Mouse (Mus musculus) forebrain, embryonic 11.5 days (tissue): ENCODE results near the gene Prkcg. TPM values are rescaled to one million over a fixed set of nuclear protein-coding genes. Genes with fewer than 3 reads are reported as not detected.
A peak's percentile ranks its signal among the peaks of the same experiment; 100 is the strongest.

Source experiments
- ATAC-seq: fragments of 200-750 bp; cut with Nextera tagmentation; replicated peaks from 2 replicates; pipeline ENCODE4 v1.8.0; 2017; ENCODE audit warnings: moderate TSS enrichment; ENCODE audit not compliant: low FRiP score
- DNase-seq: peaks from one replicate; pipeline ENCODE4 v3.0.0-alpha.2; 2017; ENCODE audit warnings: low spot score
- H3K27ac ChIP-seq: fragments of 300-500 bp; sonication (generic); 2 replicates; pipeline ENCODE4 v1.5.1; 2014; ENCODE audit warnings: low read depth, low read length
- H3K27me3 ChIP-seq: fragments of 300-500 bp; sonication (generic); 2 replicates; pipeline ENCODE4 v1.6.1; 2014; ENCODE audit warnings: mild to moderate bottlenecking, low read length, mixed read lengths; ENCODE audit not compliant: control insufficient read depth, insufficient read depth
- H3K36me3 ChIP-seq: fragments of 300-500 bp; sonication (generic); 2 replicates; pipeline ENCODE4 v1.6.1; 2014; ENCODE audit warnings: mild to moderate bottlenecking, low read length, moderate library complexity, mixed read lengths; ENCODE audit not compliant: control insufficient read depth, insufficient read depth
- H3K4me1 ChIP-seq: fragments of 300-500 bp; sonication (generic); replicated peaks from 2 replicates; pipeline ENCODE4 v1.6.1; 2014; ENCODE audit warnings: low read length, mixed read lengths; ENCODE audit not compliant: control insufficient read depth, insufficient read depth
- H3K4me2 ChIP-seq: fragments of 300-500 bp; sonication (generic); 2 replicates; pipeline ENCODE4 v1.6.1; 2014; ENCODE audit warnings: low read depth, mild to moderate bottlenecking, low read length, moderate library complexity, mixed read lengths; ENCODE audit not compliant: severe bottlenecking
- H3K4me3 ChIP-seq: fragments of 300-500 bp; sonication (generic); 2 replicates; pipeline ENCODE4 v1.5.1; 2014; ENCODE audit warnings: low read depth, low read length
- H3K9ac ChIP-seq: fragments of 300-500 bp; sonication (generic); 2 replicates; pipeline ENCODE4 v1.6.1; 2014; ENCODE audit warnings: low read length
- H3K9me3 ChIP-seq: fragments of 300-500 bp; sonication (generic); 2 replicates; pipeline ENCODE4 v1.6.1; 2016; ENCODE audit warnings: low read length, mixed read lengths; ENCODE audit not compliant: control insufficient read depth
- WGBS: fragments of 180-500 bp; shearing (Covaris S2); extraction: QIAGEN DNeasy Blood & Tissue Kit; methylation state at CpG from one replicate; pipeline ENCODE4 v1.1.7; 2014; 5-methylcytosine and 5-hydroxymethylcytosine counted together
- polyA plus RNA-seq: library from polyadenylated mRNA; unstranded; fragments of >200 nt; fragmentation: Nextera tagmentation; extraction: Ambion mirVana; gene quantifications from 2 replicates; pipeline ENCODE4 v1.2.1, GENCODE M21; 2014

Prkcg gene
- polyA plus RNA-seq, 1 experiment from 2014 or later = 0.99 TPM

DNA sequence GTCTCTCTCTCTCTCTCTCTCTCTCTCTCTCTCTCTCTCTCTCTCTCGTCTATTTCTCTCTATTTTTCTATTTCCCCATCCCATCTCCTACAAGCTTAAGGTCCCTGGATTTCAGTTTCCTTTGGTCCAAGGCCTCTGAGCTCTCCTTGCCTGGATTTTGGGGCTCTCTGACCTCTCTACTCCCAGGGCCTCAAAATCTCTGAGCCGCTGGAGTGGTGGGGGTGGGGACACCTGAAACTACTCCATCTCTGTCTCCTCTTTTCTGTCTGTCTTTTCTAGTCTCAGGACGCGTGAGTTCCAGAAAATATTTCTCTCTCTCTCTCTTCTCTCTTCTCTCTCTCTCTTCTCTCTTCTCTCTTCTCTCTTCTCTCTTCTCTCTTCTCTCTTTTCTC is 43.2 kb downstream of the Prkcg start:
- Histone ChIP-seq H3K4me1 (peaks cover 6% of the 10 kb centered on the region; the same call in 1 of the 2 replicates), H3K4me2 (peak overlapping the region; percentile 60), H3K36me3 (no peaks in the 10 kb centered on the region), H3K9ac (peak overlapping the region; percentile 83), H3K27me3 (no peaks in the 10 kb centered on the region; the same call in 1 of the 2 replicates), H3K27ac (peak overlapping the region; percentile 84), H3K9me3 (no peaks in the 10 kb centered on the region), H3K4me3 (peak overlapping the region; percentile 80)
- peak; percentile 11; the same call in 1 of the 2 replicates for ATAC-seq
- DNase-seq = no peak
- WGBS = 0% methylated on average over 3 of the region's 4 CpGs

DNA sequence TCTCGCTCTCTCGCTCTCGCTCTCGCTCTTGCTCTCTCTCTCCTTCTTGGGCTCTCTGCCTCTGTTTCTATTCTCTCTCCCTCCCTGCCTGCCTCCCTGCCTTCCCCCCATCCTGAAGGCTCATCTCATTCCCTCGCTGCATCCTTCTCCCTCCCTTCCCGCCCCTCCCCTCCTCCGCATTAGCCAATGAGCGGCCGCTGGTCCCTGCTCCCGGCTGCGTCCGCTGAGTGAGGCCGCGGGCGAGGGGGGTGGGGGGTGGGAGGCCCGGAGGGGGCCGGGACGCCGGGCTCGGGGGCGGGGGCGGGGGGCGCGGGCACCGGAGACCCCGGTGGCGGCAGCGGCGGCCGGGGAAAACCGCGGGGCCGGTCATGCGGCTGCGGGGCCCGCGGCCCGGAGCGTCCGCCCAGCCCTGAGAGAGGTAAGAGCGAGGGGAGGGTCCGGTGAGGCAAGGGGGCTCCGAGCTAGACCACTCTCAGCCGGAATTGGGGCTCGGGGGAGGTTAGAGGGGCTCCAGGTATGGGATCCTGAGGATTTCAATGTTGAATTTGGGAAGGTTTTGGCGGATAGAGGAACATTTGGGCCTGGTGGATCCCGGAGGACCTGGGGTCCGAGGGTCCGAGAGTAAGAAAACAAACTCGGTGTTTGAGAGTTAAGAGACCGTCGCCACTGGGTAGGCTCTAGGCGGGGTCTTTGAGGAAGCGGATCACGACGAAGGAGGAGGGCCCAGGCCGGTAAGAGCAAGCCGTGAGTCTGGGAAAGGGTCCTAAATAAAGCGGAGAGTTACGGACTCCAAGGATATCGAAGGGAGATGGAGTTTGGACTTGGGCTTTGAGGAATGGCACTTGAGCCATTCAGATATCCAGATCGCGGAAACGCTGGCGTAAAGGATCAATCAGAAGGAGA is 43.9 kb downstream of the Prkcg start, which contains the start of gene Cacng7:
Gene Cacng7 (plus strand): TSS at position 337 of the 903 bp plus-strand sequence.
- Histone ChIP-seq H3K27me3 (no peaks in the 10 kb centered on the region; the same call in 1 of the 2 replicates), H3K4me2 (peak within 1 kb of the TSS; percentile 60), H3K36me3 (no peaks in the 10 kb centered on the region), H3K4me3 (peak within 1 kb of the TSS; percentile 80), H3K9ac (peak within 1 kb of the TSS; percentile 83), H3K4me1 (peaks cover 6% of the 10 kb centered on the region; the same call in 1 of the 2 replicates), H3K9me3 (no peaks in the 10 kb centered on the region), H3K27ac (peak within 1 kb of the TSS; percentile 84)
- peak; percentile 90 for DNase-seq
- under 1% methylated on average over 51 of the region's 65 CpGs for WGBS
- ATAC-seq = peak; percentile 81

DNA sequence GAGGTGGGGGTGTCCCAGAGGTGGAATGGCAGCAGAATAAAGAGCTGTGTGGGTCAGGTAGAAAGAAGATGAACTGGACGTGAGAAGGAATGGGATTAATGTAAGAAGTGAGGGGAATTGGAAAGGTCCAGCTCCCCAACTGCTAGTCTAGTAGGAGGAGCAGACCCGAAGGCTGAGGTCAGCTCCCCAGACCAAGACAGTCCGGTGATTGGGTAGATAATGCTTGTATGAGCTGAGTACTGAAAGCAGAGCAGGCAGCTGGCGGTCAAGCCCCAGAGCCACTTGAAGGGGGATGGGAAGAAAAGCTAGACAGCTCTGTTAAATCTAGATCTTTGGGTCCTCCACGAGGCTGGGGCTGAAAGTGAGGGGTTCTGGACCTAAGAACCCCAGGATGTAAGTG is 44.6 kb downstream of the Prkcg start:
- Histone ChIP-seq H3K9ac (peak overlapping the region; percentile 83), H3K27ac (no peak overlapping the region), H3K9me3 (no peaks in the 10 kb centered on the region), H3K4me3 (peak overlapping the region; percentile 80), H3K36me3 (no peaks in the 10 kb centered on the region), H3K4me1 (peaks cover 6% of the 10 kb centered on the region; the same call in 1 of the 2 replicates), H3K4me2 (peak overlapping the region; percentile 60), H3K27me3 (no peaks in the 10 kb centered on the region; the same call in 1 of the 2 replicates)
- DNase-seq (peak; percentile 59), ATAC-seq (no peak)
- WGBS = 6% methylated on average over 5 of the region's 5 CpGs

DNA sequence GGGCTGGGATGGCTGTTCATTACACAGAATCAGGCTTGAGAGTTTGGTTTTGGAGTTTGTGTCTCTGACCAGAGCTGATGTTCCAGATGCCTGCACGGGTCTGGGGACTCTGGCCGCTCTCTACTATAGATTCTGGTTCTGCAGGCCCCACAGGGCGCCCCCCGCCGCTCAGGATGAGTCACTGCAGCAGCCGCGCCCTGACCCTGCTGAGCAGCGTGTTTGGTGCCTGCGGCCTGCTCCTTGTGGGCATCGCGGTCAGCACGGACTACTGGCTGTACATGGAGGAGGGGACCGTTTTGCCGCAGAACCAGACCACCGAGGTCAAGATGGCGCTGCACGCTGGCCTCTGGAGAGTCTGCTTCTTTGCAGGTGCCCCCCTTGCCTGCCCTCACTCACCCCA is 47.4 kb downstream of the Prkcg start:
- H3K27me3 ChIP-seq = no peaks in the 10 kb centered on the region
- no peaks in the 10 kb centered on the region for H3K9me3 ChIP-seq
- H3K4me2 ChIP-seq = no peak overlapping the region
- no peak overlapping the region for H3K27ac ChIP-seq
- H3K4me1 ChIP-seq = peaks cover 6% of the 10 kb centered on the region; the same call in 1 of the 2 replicates
- no peak overlapping the region for H3K4me3 ChIP-seq
- H3K36me3 ChIP-seq = no peaks in the 10 kb centered on the region
- H3K9ac ChIP-seq = no peak overlapping the region
- 64% methylated on average over 17 of the region's 17 CpGs for WGBS
- ATAC-seq (no peak), DNase-seq (no peak)

DNA sequence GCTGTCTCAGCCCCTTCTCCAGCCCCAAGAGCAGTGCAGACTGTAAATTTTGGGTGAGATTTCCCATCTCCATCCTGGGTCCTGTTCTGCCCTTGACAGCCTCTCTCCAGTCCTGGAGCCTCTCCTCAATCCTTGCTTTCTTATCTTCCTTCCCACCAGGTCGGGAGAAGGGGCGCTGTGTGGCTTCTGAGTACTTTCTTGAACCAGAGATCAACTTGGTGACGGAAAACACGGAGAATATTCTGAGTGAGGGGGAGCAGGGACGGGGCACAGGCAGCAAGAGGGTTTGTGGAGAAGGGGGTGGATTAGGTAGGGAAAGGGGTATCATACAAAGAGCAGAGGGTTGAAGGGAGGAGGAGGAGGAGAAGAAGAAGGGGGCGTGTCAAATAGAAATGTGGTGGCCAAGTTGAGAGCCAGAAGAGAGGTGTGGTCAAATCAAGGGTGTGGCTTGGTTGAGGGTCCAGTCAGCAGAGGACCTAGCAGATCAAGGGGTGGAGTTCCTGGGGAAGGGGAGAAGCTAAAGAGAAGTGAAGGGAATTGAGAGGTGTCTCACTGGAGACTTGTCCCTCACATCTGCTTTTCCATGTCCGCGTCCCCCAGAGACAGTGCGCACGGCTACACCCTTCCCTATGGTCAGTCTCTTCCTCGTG is 49.4 kb downstream of the Prkcg start:
- no peak overlapping the region for H3K9ac ChIP-seq
- 89% methylated on average over 11 of the region's 11 CpGs for WGBS
- H3K27ac ChIP-seq = no peak overlapping the region
- no peak overlapping the region for H3K4me3 ChIP-seq
- peaks cover 4% of the 10 kb centered on the region; the same call in 1 of the 2 replicates for H3K36me3 ChIP-seq
- H3K27me3 ChIP-seq = no peaks in the 10 kb centered on the region
- DNase-seq (no peak), ATAC-seq (no peak)
- H3K4me2 ChIP-seq = no peak overlapping the region
- H3K9me3 ChIP-seq = no peaks in the 10 kb centered on the region
- H3K4me1 ChIP-seq = peaks cover 6% of the 10 kb centered on the region; the same call in 1 of the 2 replicates

DNA sequence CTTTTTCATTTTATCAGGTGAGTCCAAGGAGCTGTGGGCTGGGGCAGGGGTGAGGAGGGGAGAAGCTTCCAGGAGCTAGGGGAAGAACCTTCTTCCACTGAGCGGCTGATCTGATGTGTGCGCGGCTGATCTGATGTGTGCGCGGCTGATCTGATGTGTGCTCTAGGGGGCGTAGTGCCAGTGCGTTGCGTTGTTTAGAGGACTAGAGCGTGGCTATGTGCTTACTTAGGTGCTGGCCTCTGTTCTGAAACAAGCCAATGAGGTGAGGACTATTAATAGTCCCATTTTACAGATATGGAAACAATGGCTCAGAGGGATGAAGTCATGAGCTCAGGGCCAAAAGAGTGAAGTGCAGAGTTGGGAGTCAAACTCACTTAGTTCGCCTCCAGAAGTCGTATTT is 50.0 kb downstream of the Prkcg start:
- Histone ChIP-seq H3K4me1 (peaks cover 3% of the 10 kb centered on the region; the same call in 1 of the 2 replicates), H3K9ac (no peak overlapping the region), H3K36me3 (peaks cover 4% of the 10 kb centered on the region; the same call in 1 of the 2 replicates), H3K27me3 (no peaks in the 10 kb centered on the region), H3K9me3 (no peaks in the 10 kb centered on the region), H3K4me2 (no peak overlapping the region), H3K4me3 (no peak overlapping the region), H3K27ac (no peak overlapping the region)
- 89% methylated on average over 11 of the region's 11 CpGs for WGBS
- DNase-seq = no peak
- no peak for ATAC-seq

DNA sequence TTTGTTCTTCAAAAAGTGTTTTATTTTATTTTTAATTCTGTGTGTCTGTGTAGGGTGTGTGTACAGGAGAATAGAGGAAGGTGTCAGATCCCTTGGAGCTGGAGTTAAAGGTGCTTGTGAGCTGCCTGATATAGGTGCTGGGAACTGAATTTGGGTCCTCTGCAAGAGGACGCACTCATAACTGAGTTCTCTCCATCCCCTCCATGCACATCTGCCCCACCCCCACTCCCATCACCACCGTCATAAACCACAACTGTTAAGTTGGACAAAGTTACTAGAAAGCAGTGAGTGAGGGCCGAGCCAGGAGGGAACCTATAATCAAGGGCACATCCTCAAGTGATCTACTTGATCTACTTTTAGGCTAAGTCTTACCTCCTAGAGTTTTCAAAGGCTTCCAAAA is 54.9 kb downstream of the Prkcg start:
- no peaks in the 10 kb centered on the region for H3K27me3 ChIP-seq
- H3K9me3 ChIP-seq = no peaks in the 10 kb centered on the region
- H3K27ac ChIP-seq = no peak overlapping the region
- H3K4me2 ChIP-seq = no peak overlapping the region
- DNase-seq (no peak), ATAC-seq (no peak)
- no peak overlapping the region for H3K4me3 ChIP-seq
- H3K4me1 ChIP-seq = no peaks in the 10 kb centered on the region
- H3K36me3 ChIP-seq = peaks cover 4% of the 10 kb centered on the region; the same call in 1 of the 2 replicates
- H3K9ac ChIP-seq = no peak overlapping the region
- WGBS = 91% methylated on average over 3 of the region's 3 CpGs

DNA sequence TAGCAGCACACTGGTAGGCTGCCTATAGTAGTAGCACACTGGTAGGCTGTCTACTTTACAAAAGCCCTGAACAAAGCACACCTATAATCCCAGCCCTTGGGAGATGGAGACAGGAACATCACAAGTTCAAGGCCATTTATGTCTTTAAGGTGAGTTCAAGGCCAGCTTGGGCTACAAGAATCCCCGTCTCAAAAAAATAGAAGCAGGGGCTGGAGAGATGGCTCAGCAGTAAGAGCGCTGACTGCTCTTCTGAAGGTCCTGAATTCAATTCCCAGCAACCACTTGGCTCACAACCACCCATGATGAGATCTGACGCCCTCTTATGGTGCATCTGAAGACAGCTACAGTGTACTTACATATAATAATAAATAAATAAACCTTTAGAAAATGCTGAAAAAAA is 56.3 kb downstream of the Prkcg start:
- H3K9me3 ChIP-seq = no peaks in the 10 kb centered on the region
- H3K27me3 ChIP-seq = no peaks in the 10 kb centered on the region
- ATAC-seq (no peak), DNase-seq (no peak)
- H3K4me2 ChIP-seq = no peak overlapping the region
- WGBS = 87% methylated on average over 3 of the region's 3 CpGs
- no peak overlapping the region for H3K9ac ChIP-seq
- no peak overlapping the region for H3K27ac ChIP-seq
- H3K4me1 ChIP-seq = no peaks in the 10 kb centered on the region
- H3K36me3 ChIP-seq = peaks cover 4% of the 10 kb centered on the region; the same call in 1 of the 2 replicates
- no peak overlapping the region for H3K4me3 ChIP-seq
